Mouse (Mus musculus) midbrain, embryonic 10.5 days (tissue): ENCODE data around the gene Pde6d. TPM values are rescaled to one million over a fixed set of nuclear protein-coding genes. Genes with fewer than 3 reads are reported as not detected.
A peak's percentile ranks its signal among the peaks of the same experiment; 100 is the strongest.
"Not testable (repeated sequence)": the region's sequence is repeated elsewhere in the genome, so short reads cannot be mapped to it uniquely, and the experiment has no call there.

Source experiments
- DNase-seq: peaks from one replicate; pipeline ENCODE4 v3.0.0-alpha.2; 2017; ENCODE audit warnings: low spot score
- H3K27ac ChIP-seq: fragments of 300-500 bp; sonication (generic); replicated peaks from 2 replicates; pipeline ENCODE4 v1.5.1; 2016; ENCODE audit warnings: mild to moderate bottlenecking
- H3K27me3 ChIP-seq: fragments of 300-500 bp; sonication (generic); 2 replicates; pipeline ENCODE4 v1.6.1; 2016; ENCODE audit warnings: low read depth, mild to moderate bottlenecking; ENCODE audit not compliant: poor library complexity, severe bottlenecking
- H3K36me3 ChIP-seq: fragments of 300-500 bp; sonication (generic); 2 replicates; pipeline ENCODE4 v1.6.1; 2016; ENCODE audit warnings: mild to moderate bottlenecking, moderate library complexity
- H3K4me1 ChIP-seq: fragments of 300-500 bp; sonication (generic); 2 replicates; pipeline ENCODE4 v1.6.1; 2016
- H3K4me3 ChIP-seq: fragments of 300-500 bp; sonication (generic); 2 replicates; pipeline ENCODE4 v1.5.1; 2016; ENCODE audit warnings: mild to moderate bottlenecking, moderate library complexity
- H3K9me3 ChIP-seq: fragments of 300-500 bp; sonication (generic); replicated peaks from 2 replicates; pipeline ENCODE4 v1.6.1; 2016; ENCODE audit warnings: mild to moderate bottlenecking
- WGBS: fragments of 180-500 bp; shearing (Covaris S2); methylation state at CpG from one replicate; pipeline ENCODE4 v1.1.7; 2016; 5-methylcytosine and 5-hydroxymethylcytosine counted together
- polyA plus RNA-seq: library from polyadenylated mRNA; unstranded; fragments of >200 nt; fragmentation: Nextera tagmentation; extraction: Ambion mirVana; gene quantifications from 2 replicates; pipeline ENCODE4 v1.2.1, GENCODE M21; 2016

Gene Pde6d
- polyA plus RNA-seq, 1 experiment from 2014 or later = 78.9 TPM

GRCm38 (mm10) chr1:86517076-86517475 lies 65.4 kb downstream of the Pde6d start:
- no peak overlapping the region for H3K27ac ChIP-seq
- H3K27me3 ChIP-seq = peaks cover 6% of the 10 kb centered on the region
- DNase-seq = no peak
- H3K36me3 ChIP-seq = no peaks in the 10 kb centered on the region
- no peak overlapping the region for H3K4me3 ChIP-seq
- H3K9me3 ChIP-seq = no peaks in the 10 kb centered on the region
- peaks cover 3% of the 10 kb centered on the region for H3K4me1 ChIP-seq
- WGBS = 74% methylated on average over 3 of the region's 3 CpGs

- Histone ChIP-seq H3K4me1 (peaks cover 13% of the 10 kb centered on the region), H3K36me3 (no peaks in the 10 kb centered on the region), H3K4me3 (no peak overlapping the region), H3K27ac (no peak overlapping the region), H3K9me3 (no peaks in the 10 kb centered on the region), H3K27me3 (no peaks in the 10 kb centered on the region; the same call in 1 of the 2 replicates)
- WGBS = 87% methylated on average over 6 of the region's 6 CpGs
- DNase-seq = no peak
Observed at GRCm38 (mm10) chr1:86515715-86516410, 66.6 kb downstream of the Pde6d start.

- 0 out of 2 replicates have a peak overlapping the region, but pooled peaks have one; percentile 23 for H3K27ac ChIP-seq
- 83% methylated on average over 1 of the region's 1 CpGs for WGBS
- not testable (repeated sequence) for H3K36me3 ChIP-seq, H3K9me3 ChIP-seq, DNase-seq, H3K4me3 ChIP-seq, H3K27me3 ChIP-seq
- H3K4me1 ChIP-seq = peaks cover 33% of the 10 kb centered on the region
Observed at GRCm38 (mm10) chr1:86513031-86513430, 69.4 kb downstream of the Pde6d start.

GRCm38 (mm10) chr1:86512154-86512720 lies 70.2 kb downstream of the Pde6d start:
- Histone ChIP-seq H3K4me1 (peaks cover 36% of the 10 kb centered on the region), H3K9me3 (no peaks in the 10 kb centered on the region), H3K36me3 (no peaks in the 10 kb centered on the region), H3K27ac (peak overlapping the region; percentile 90; the same call in 1 of the 2 replicates), H3K4me3 (no peak overlapping the region), H3K27me3 (no peaks in the 10 kb centered on the region)
- WGBS = 90% methylated on average over 4 of the region's 4 CpGs
- DNase-seq = no peak

GRCm38 (mm10) chr1:86510676-86511441 lies 71.6 kb downstream of the Pde6d start:
- Histone ChIP-seq H3K4me3 (no peak overlapping the region), H3K4me1 (peaks cover 46% of the 10 kb centered on the region), H3K27ac (peak overlapping the region; percentile 90), H3K27me3 (no peaks in the 10 kb centered on the region), H3K36me3 (no peaks in the 10 kb centered on the region), H3K9me3 (no peaks in the 10 kb centered on the region)
- WGBS = 35% methylated on average over 9 of the region's 9 CpGs
- peak; percentile 71 for DNase-seq

GRCm38 (mm10) chr1:86510266-86510665 lies 72.2 kb downstream of the Pde6d start:
- DNase-seq = no peak
- H3K27ac ChIP-seq = peak overlapping the region; percentile 90
- H3K36me3 ChIP-seq = no peaks in the 10 kb centered on the region
- WGBS = 77% methylated on average over 1 of the region's 1 CpGs
- no peak overlapping the region for H3K4me3 ChIP-seq
- H3K4me1 ChIP-seq = peaks cover 52% of the 10 kb centered on the region
- H3K9me3 ChIP-seq = no peaks in the 10 kb centered on the region
- no peaks in the 10 kb centered on the region for H3K27me3 ChIP-seq

GRCm38 (mm10) chr1:86509410-86509809 lies 73.0 kb downstream of the Pde6d start:
- 4% methylated on average over 7 of the region's 7 CpGs for WGBS
- H3K4me1 ChIP-seq = peaks cover 61% of the 10 kb centered on the region
- H3K9me3 ChIP-seq = no peaks in the 10 kb centered on the region
- H3K4me3 ChIP-seq = peak overlapping the region; percentile 2; the same call in 1 of the 2 replicates
- H3K27me3 ChIP-seq = no peaks in the 10 kb centered on the region
- peak; percentile 91 for DNase-seq
- peak overlapping the region; percentile 90 for H3K27ac ChIP-seq
- H3K36me3 ChIP-seq = no peaks in the 10 kb centered on the region

- Histone ChIP-seq H3K9me3 (no peaks in the 10 kb centered on the region), H3K4me1 (peaks cover 76% of the 10 kb centered on the region), H3K36me3 (no peaks in the 10 kb centered on the region), H3K27ac (peak overlapping the region; percentile 69; the same call in 1 of the 2 replicates), H3K4me3 (no peak overlapping the region), H3K27me3 (no peaks in the 10 kb centered on the region)
- WGBS = 89% methylated on average over 5 of the region's 5 CpGs
- no peak for DNase-seq
Observed at GRCm38 (mm10) chr1:86507866-86508265, 74.6 kb downstream of the Pde6d start.

GRCm38 (mm10) chr1:86506420-86506819 lies 76.0 kb downstream of the Pde6d start:
- no peak for DNase-seq
- 89% methylated on average over 5 of the region's 5 CpGs for WGBS
- Histone ChIP-seq H3K4me3 (no peak overlapping the region), H3K27ac (peak overlapping the region; percentile 98), H3K9me3 (no peaks in the 10 kb centered on the region), H3K4me1 (peaks cover 83% of the 10 kb centered on the region), H3K36me3 (no peaks in the 10 kb centered on the region), H3K27me3 (no peaks in the 10 kb centered on the region)

GRCm38 (mm10) chr1:86505461-86505860 lies 77.0 kb downstream of the Pde6d start:
- H3K36me3 ChIP-seq = no peaks in the 10 kb centered on the region
- no peaks in the 10 kb centered on the region for H3K27me3 ChIP-seq
- peak; percentile 47 for DNase-seq
- H3K9me3 ChIP-seq = no peaks in the 10 kb centered on the region
- peaks cover 81% of the 10 kb centered on the region for H3K4me1 ChIP-seq
- peak overlapping the region; percentile 98 for H3K27ac ChIP-seq
- H3K4me3 ChIP-seq = peak overlapping the region; percentile 58
- WGBS = 45% methylated on average over 1 of the region's 1 CpGs

- no peaks in the 10 kb centered on the region for H3K36me3 ChIP-seq
- 18% methylated on average over 19 of the region's 19 CpGs for WGBS
- H3K4me3 ChIP-seq = peak overlapping the region; percentile 58
- peaks cover 79% of the 10 kb centered on the region for H3K4me1 ChIP-seq
- DNase-seq = peak; percentile 55
- no peaks in the 10 kb centered on the region for H3K9me3 ChIP-seq
- H3K27ac ChIP-seq = peak overlapping the region; percentile 98
- no peaks in the 10 kb centered on the region for H3K27me3 ChIP-seq
Observed at GRCm38 (mm10) chr1:86504697-86505421, 77.6 kb downstream of the Pde6d start.

GRCm38 (mm10) chr1:86503906-86504696 lies 78.3 kb downstream of the Pde6d start:
- WGBS = under 1% methylated on average over 64 of the region's 64 CpGs

More at GRCm38 (mm10) chr1:86503906-86504696, 78.3 kb downstream of the Pde6d start:
- Histone ChIP-seq H3K27me3 (no peaks in the 10 kb centered on the region), H3K9me3 (no peaks in the 10 kb centered on the region), H3K36me3 (no peaks in the 10 kb centered on the region), H3K4me3 (peak overlapping the region; percentile 58), H3K4me1 (peaks cover 75% of the 10 kb centered on the region), H3K27ac (peak overlapping the region; percentile 98)
- DNase-seq = peak; percentile 98
